Mouse (Mus musculus) CH12.LX (cell line): ENCODE measurements around the gene Pgls. TPM values are rescaled to one million over a fixed set of nuclear protein-coding genes. Genes with fewer than 3 reads are reported as not detected.
A peak's percentile ranks its signal among the peaks of the same experiment; 100 is the strongest.

ENCODE experiments used
- DNase-seq: peaks from one replicate; pipeline ENCODE4 v3.0.0-alpha.2; 2013; ENCODE audit errors: extremely low read depth
- H3K27ac ChIP-seq: 2 replicates; pipeline ENCODE4 v1.5.1; 2012; ENCODE audit warnings: low read depth, mild to moderate bottlenecking, control low read depth, moderate library complexity; ENCODE audit not compliant: insufficient read depth
- H3K27me3 ChIP-seq: replicated peaks from 2 replicates; pipeline ENCODE3; 2012; ENCODE audit warnings: inconsistent platforms
- H3K36me3 ChIP-seq, 2 experiments: replicated peaks in 1 of 2; 2 replicates each; pipeline versions ENCODE3 to v1.6.1; 2012; ENCODE audit warnings: inconsistent platforms in 1 of 2, low read length in 1 of 2, mild to moderate bottlenecking in 1 of 2, mixed read lengths in 1 of 2, moderate library complexity in 1 of 2; ENCODE audit not compliant: control insufficient read depth in 1 of 2, insufficient read depth in 1 of 2
- H3K4me1 ChIP-seq, 2 experiments: 2 replicates each; pipeline ENCODE4 v1.6.1; 2012; ENCODE audit warnings: inconsistent platforms in 1 of 2, moderate library complexity in 1 of 2; ENCODE audit not compliant: insufficient read depth in 2 of 2, control insufficient read depth in 1 of 2
- H3K4me2 ChIP-seq: 2 replicates; pipeline ENCODE4 v1.6.1; 2012; ENCODE audit warnings: low read depth, mild to moderate bottlenecking, control low read depth; ENCODE audit not compliant: poor library complexity, insufficient read depth, severe bottlenecking
- H3K4me3 ChIP-seq, 3 experiments: fragments of 150-350 bp in 1 of 3; sonication (generic) in 1 of 3; replicated peaks in 1 of 3; 2 replicates each; pipeline versions ENCODE3 to v1.5.1; 2011 to 2012; ENCODE audit warnings: low read depth in 2 of 3, low read length in 2 of 3, mild to moderate bottlenecking in 2 of 3, moderate library complexity in 2 of 3, control low read depth in 1 of 3, improper control_type of control experiment in 1 of 3, inconsistent platforms in 1 of 3, mixed read lengths in 1 of 3; ENCODE audit not compliant: poor library complexity in 1 of 3
- H3K79me2 ChIP-seq: replicated peaks from 2 replicates; pipeline ENCODE4 v1.6.1; 2012; ENCODE audit warnings: mild to moderate bottlenecking, moderate library complexity; ENCODE audit not compliant: control insufficient read depth, poor library complexity, insufficient read depth, severe bottlenecking; ENCODE audit errors: extremely low read depth
- H3K9ac ChIP-seq: 2 replicates; pipeline ENCODE4 v1.6.1; 2012; ENCODE audit warnings: low read depth, mild to moderate bottlenecking, control low read depth, moderate library complexity; ENCODE audit not compliant: insufficient read depth
- H3K9me3 ChIP-seq: replicated peaks from 2 replicates; pipeline ENCODE3; 2012; ENCODE audit warnings: low read length, inconsistent platforms, mixed read lengths
- BHLHE40 ChIP-seq: IDR thresholded peaks from 2 replicates; pipeline ENCODE4 v1.6.1; 2011; ENCODE audit warnings: mild to moderate bottlenecking, low read depth, low read length, improper control_type of control experiment
- CHD1 ChIP-seq: IDR thresholded peaks from 2 replicates; pipeline ENCODE4 v1.6.1; 2012; ENCODE audit warnings: low read depth, low read length, improper control_type of control experiment, inconsistent platforms
- CHD2 ChIP-seq: IDR thresholded peaks from 2 replicates; pipeline ENCODE4 v1.6.1; 2011; ENCODE audit warnings: low read length, improper control_type of control experiment
- EP300 ChIP-seq: IDR thresholded peaks from 2 replicates; pipeline ENCODE4 v1.6.1; 2011; ENCODE audit warnings: low read length, improper control_type of control experiment
- ETS1 ChIP-seq: conservative IDR thresholded peaks from 2 replicates; pipeline ENCODE4 v1.6.1; 2012; ENCODE audit warnings: low read depth, mild to moderate bottlenecking, inconsistent platforms, low read length, improper control_type of control experiment, moderate library complexity
- JUN ChIP-seq: IDR thresholded peaks from 2 replicates; pipeline ENCODE4 v1.6.1; 2011; ENCODE audit warnings: low read depth, mild to moderate bottlenecking, low read length, improper control_type of control experiment, moderate library complexity; ENCODE audit not compliant: insufficient read depth
- JUND ChIP-seq: conservative IDR thresholded peaks from 2 replicates; pipeline ENCODE4 v1.6.1; 2011; ENCODE audit warnings: low read depth, low read length, improper control_type of control experiment
- KAT2A ChIP-seq: IDR thresholded peaks from 2 replicates; pipeline ENCODE4 v1.6.1; 2012; ENCODE audit warnings: low read length, improper control_type of control experiment, inconsistent platforms; ENCODE audit not compliant: insufficient replicate concordance
- MAZ ChIP-seq: IDR thresholded peaks from 2 replicates; pipeline ENCODE4 v1.6.1; 2012; ENCODE audit warnings: low read depth, mild to moderate bottlenecking, inconsistent platforms, low read length, improper control_type of control experiment, moderate library complexity
- MXI1 ChIP-seq: IDR thresholded peaks from 2 replicates; pipeline ENCODE4 v1.6.1; 2011; ENCODE audit warnings: mild to moderate bottlenecking, low read depth, low read length, improper control_type of control experiment
- MYC ChIP-seq: IDR thresholded peaks from 2 replicates; pipeline ENCODE4 v1.6.1; 2011; ENCODE audit warnings: low read depth, mild to moderate bottlenecking, improper control_type of control experiment, low read length
- NRF1 ChIP-seq: IDR thresholded peaks from 2 replicates; pipeline ENCODE4 v1.6.1; 2014; ENCODE audit warnings: low read depth, mild to moderate bottlenecking, inconsistent platforms, low read length, improper control_type of control experiment, moderate library complexity
- POLR2A ChIP-seq: IDR thresholded peaks from 2 replicates; pipeline ENCODE4 v1.6.1; 2011; ENCODE audit warnings: low read depth, mild to moderate bottlenecking, improper control_type of control experiment, low read length
- POLR2AphosphoS2 ChIP-seq: IDR thresholded peaks from 2 replicates; pipeline ENCODE4 v1.6.1; 2011; ENCODE audit warnings: low read depth, low read length, improper control_type of control experiment
- SIN3A ChIP-seq: IDR thresholded peaks from 2 replicates; pipeline ENCODE4 v1.6.1; 2012; ENCODE audit warnings: low read length, improper control_type of control experiment, inconsistent platforms
- TBP ChIP-seq: conservative IDR thresholded peaks from 2 replicates; pipeline ENCODE4 v1.6.1; 2011; ENCODE audit warnings: low read depth, low read length, improper control_type of control experiment
- TCF12 ChIP-seq: IDR thresholded peaks from 2 replicates; pipeline ENCODE4 v1.6.1; 2014; ENCODE audit warnings: low read depth, mild to moderate bottlenecking, inconsistent platforms, low read length, improper control_type of control experiment
- UBTF ChIP-seq: IDR thresholded peaks from 2 replicates; pipeline ENCODE4 v1.6.1; 2012; ENCODE audit warnings: low read depth, mild to moderate bottlenecking, inconsistent platforms, low read length, improper control_type of control experiment, moderate library complexity
- USF1 ChIP-seq: IDR thresholded peaks from 2 replicates; pipeline ENCODE4 v1.6.1; 2014; ENCODE audit warnings: low read depth, mild to moderate bottlenecking, inconsistent platforms, low read length, improper control_type of control experiment
- dilution Hi-C: fragments of 300-500 bp; cut with MboI; formaldehyde crosslinking; loops from 2 replicates; pipeline ENCODE4 v1.14.3; 2020; ENCODE audit warnings: low sequenced_read_pairs; ENCODE audit not compliant: extremely low pct_unique_long_range_greater_than_20kb, extremely low pct_ligation_motif_present
- in situ Hi-C: fragments of 300-500 bp; cut with MboI; formaldehyde crosslinking; loops from 3 replicates; pipeline ENCODE4 v1.14.3; 2019; ENCODE audit warnings: low sequenced_read_pairs, low pct_ligation_motif_present, low pct_unique_long_range_greater_than_20kb, mixed read lengths
- polyA plus RNA-seq: library from polyadenylated mRNA; unstranded; fragments of >175 nt; gene quantifications from 2 replicates; pipeline ENCODE4 v1.2.1, GENCODE M21; 2012; ENCODE audit warnings: low read depth; ENCODE audit not compliant: insufficient read length
- total RNA-seq, 2 experiments: library from RNA; depleted of rRNA; stranded (reverse); fragments of 300-350 nt in 1 of 2; fragments of >200 nt in 1 of 2; gene quantifications; 2 replicates each; pipeline ENCODE4 v1.2.3; 2012 to 2014

Gene Pgls
- total and polyA plus RNA-seq, 3 experiments = 74.9 to 215 (median 118) TPM

DNA sequence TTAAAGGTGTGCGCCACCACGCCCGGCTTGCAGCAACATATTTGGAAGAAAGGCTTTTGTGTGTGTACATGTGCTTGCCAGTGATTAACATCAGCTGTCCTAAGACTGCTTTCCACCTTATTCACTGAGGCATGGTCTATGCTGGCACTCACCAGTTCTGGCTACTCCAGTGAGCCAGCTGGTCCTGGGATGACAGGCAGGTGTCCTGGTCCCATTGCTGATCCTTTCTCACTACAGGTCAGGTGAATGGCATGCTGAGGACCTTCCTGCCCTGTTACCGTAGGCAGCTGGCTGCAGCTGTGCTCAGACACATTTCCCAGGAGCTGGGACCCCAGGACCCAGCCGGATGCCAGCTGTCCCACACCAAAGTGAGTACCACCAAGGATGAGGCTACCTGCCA lies 6.9 kb downstream of the Pgls start:
- peak overlapping the region; percentile 69 for H3K27ac ChIP-seq
- H3K4me3 ChIP-seq = peak overlapping the region; percentile 36 to 71 (median 63)
- H3K9ac ChIP-seq = no peak overlapping the region; the same call in 1 of the 2 replicates
- peaks cover 30 to 60% of the 10 kb centered on the region in 2 experiments for H3K36me3 ChIP-seq
- no peak overlapping the region for H3K4me2 ChIP-seq
- in situ Hi-C loops (no loop called here), dilution Hi-C loops (no loop called here)
- H3K9me3 ChIP-seq = no peaks in the 10 kb centered on the region
- no peak for TF ChIP-seq BHLHE40
- peak; percentile 33; the same call in 1 of the 2 replicates for TF ChIP-seq SIN3A
- no peaks in the 10 kb centered on the region for H3K27me3 ChIP-seq
- H3K79me2 ChIP-seq = peaks cover 6% of the 10 kb centered on the region
- peaks cover 42 to 76% of the 10 kb centered on the region in 2 experiments for H3K4me1 ChIP-seq
- no peak for DNase-seq

GRCm38 (mm10) chr8:71601939-71602665 lies 10.1 kb downstream of the Pgls start:
- no peak overlapping the region for H3K4me3 ChIP-seq

DNA sequence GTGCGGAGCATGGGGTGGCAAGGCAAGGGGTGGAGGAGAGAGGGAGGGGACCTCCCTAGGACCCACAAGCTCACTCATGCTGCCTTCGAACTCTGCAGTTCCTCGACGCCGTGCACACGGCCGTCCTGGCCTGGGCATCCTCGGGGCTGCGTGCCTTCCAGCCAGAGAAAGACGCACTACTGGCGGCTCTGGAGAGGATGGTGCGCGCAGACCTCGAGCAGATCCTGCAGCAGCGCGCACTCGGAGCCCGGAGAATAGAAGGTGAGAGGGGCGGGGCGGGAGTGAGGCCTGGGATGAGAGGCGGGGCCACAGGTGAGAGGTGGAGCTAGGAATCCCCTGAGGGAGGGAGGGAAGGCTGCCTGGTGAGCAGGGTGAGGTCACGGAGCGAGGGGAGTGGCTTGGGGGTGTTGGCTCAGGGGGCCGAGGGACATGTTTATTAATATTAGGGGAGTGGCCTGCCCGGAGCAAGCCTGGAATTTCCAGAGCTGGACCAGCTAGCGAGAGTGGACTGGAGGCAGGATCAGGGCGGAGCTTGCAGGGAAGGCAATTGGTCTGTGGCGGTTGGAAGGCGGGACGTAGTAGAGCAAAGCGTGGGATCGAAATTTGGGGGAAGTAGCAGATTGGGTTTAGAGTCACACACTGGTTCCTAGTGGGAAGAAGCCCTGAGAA lies 10.8 kb downstream of the Pgls start:
- in situ Hi-C loops (no loop called here), dilution Hi-C loops (no loop called here)
- Histone ChIP-seq H3K9me3 (no peaks in the 10 kb centered on the region), H3K79me2 (no peaks in the 10 kb centered on the region), H3K27me3 (no peaks in the 10 kb centered on the region), H3K9ac (no peak overlapping the region), H3K36me3 (peaks cover 59 to 88% of the 10 kb centered on the region in 2 experiments), H3K4me3 (no peak overlapping the region), H3K27ac (no peak overlapping the region), H3K4me2 (no peak overlapping the region), H3K4me1 (peaks cover 38 to 86% of the 10 kb centered on the region in 2 experiments)
- TF ChIP-seq JUN (no peak), CHD1 (no peak), KAT2A (no peak), CHD2 (no peak), TCF12 (no peak), NRF1 (no peak), MXI1 (no peak), UBTF (no peak), USF1 (no peak), EP300 (no peak), POLR2A (no peak), TBP (no peak), MAZ (no peak), ETS1 (no peak), JUND (no peak), SIN3A (no peak)
- DNase-seq = no peak

More at GRCm38 (mm10) chr8:71601939-71602665, 10.1 kb downstream of the Pgls start:
- Histone ChIP-seq H3K36me3 (peaks cover 54 to 82% of the 10 kb centered on the region in 2 experiments), H3K9me3 (no peaks in the 10 kb centered on the region), H3K4me1 (peaks cover 43 to 89% of the 10 kb centered on the region in 2 experiments), H3K4me2 (no peak overlapping the region), H3K9ac (no peak overlapping the region), H3K79me2 (no peaks in the 10 kb centered on the region), H3K27me3 (no peaks in the 10 kb centered on the region), H3K27ac (no peak overlapping the region)
- dilution Hi-C loops = no loop called here
- in situ Hi-C loops = no loop called here
- no peak for DNase-seq
- peak; percentile 10; the same call in 1 of the 2 replicates for TF ChIP-seq POLR2AphosphoS2
- no peak for TF ChIP-seq MYC
